Mouse (Mus musculus): ENCODE measurements at regions not wholly inside any gene's neighbourhood (a gene's known extent, or its start where the extent isn't known, plus 50 kb on each side); places are given as distances from the start of the nearest gene placed in this dataset.

GRCm38 (mm10) chr10:19412926-19413325 lies 56.6 kb downstream of the Olig3 start:
- DNase-seq: no peak

- no peak for DNase-seq
Measured at GRCm38 (mm10) chr10:19413935-19414334, 57.6 kb downstream of the Olig3 start.

- no peak for DNase-seq
Measured at GRCm38 (mm10) chr10:19414834-19415233, 58.5 kb downstream of the Olig3 start.

DNA sequence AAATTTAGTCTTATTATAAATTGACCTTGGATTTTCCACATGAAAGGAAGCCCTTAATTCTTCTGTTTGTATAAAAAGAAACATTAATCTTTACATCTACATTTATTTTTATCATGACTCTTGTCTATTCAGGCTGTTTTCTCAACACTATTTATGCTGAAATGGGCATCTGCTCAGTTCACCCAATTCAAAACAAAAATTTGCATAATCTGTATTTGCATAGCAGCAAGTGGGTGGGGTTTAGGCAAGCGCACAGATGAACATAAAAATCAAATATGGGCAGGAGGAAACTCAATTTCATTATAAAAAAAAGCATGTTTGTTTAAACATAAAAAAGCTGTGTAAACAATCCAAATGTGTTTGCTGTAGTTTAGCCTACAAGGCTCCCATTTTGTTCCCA lies 67.7 kb downstream of the Olig3 start:
- no peak for DNase-seq

- DNase-seq: no peak
Measured at GRCm38 (mm10) chr10:19424961-19425360, 68.6 kb downstream of the Olig3 start.

DNA sequence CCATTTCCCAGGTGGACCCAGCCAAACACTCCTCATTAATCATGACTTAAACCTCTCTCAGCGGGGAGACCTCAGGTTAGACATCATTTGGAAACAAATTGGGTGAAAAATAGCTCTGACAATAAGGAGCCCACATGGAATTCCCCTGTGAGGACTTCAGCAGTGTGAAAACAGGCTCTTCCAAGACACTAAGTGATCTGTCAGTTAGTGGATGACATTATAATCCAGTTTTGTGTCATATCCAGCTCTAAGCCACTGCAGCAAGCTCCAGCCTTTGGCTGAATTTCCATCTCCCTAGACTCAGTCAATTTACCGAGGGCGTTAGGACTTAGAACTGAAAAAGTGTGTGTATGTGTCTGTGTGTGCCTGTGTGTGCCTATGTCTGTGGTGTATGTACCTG lies 70.5 kb downstream of the Olig3 start:
- DNase-seq: no peak

GRCm38 (mm10) chr10:19432515-19432914 lies 76.2 kb downstream of the Olig3 start:
- DNase-seq: no peak

GRCm38 (mm10) chr10:19434661-19435060 lies 78.3 kb downstream of the Olig3 start:
- no peak for DNase-seq

DNA sequence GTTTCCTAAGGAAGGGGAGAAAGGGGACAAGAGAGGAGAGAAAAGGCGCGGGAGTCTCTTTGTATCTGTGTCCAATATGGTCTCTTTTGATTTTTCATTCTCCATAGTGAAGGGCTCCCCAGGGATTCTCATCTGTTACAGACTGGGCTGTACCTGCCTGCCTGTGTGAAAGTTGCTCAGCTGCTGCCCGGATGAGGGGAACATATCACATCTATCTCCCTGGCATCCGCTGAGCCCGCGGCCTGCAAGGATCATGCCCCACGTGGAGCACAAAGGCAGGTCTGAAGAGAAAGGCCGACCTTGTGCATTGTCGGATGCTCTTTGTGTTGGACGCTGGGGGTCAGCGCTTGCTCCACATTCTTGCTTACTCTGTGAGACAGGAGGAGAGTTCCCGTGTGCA lies 85.5 kb downstream of the Olig3 start:
- DNase-seq: no peak

DNA sequence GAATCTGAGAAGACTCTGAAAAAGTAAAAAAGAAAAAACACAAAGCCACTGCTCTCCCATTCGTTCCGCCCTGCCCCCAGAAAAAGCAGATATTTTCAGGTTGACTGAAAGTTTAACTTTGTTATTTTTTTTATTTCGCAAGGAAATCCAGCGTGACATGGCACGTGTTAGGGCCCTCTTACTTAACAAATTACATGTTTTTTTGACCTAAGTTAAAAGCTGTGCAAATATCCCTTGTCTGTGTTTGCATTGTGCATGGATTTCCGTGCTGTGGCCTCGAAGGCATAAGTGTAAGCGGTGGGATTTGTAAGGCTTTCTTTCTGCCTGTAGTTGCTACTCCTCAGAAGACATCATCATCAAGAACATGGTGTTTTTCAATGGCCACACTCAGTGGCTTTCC lies 87.2 kb downstream of the Olig3 start:
- no peak for DNase-seq

GRCm38 (mm10) chr10:19448838-19449559 lies 92.7 kb downstream of the Olig3 start:
- no peak for DNase-seq

DNA sequence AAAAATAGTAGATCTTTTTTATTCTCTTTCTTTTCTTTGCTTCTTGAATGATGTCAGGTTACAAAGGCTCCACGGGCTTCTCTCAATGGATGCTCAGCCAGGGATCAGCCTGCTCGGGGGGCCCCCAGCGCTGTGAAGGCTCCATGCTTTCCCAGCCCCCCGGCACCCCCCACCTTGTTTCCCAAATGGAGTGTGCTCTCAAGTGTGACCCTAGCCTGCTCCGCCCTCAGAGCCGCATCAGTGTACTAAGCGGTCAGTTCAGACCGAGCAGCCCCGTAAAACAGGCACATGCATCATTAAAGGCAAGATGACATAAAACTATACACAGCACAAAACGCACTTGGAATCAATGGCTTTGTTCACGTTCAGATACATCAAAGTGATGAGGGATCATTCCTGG lies 102.7 kb downstream of the Olig3 start:
- DNase-seq: no peak

- DNase-seq: no peak
Measured at GRCm38 (mm10) chr10:19459709-19460108, 103.4 kb downstream of the Olig3 start.

DNA sequence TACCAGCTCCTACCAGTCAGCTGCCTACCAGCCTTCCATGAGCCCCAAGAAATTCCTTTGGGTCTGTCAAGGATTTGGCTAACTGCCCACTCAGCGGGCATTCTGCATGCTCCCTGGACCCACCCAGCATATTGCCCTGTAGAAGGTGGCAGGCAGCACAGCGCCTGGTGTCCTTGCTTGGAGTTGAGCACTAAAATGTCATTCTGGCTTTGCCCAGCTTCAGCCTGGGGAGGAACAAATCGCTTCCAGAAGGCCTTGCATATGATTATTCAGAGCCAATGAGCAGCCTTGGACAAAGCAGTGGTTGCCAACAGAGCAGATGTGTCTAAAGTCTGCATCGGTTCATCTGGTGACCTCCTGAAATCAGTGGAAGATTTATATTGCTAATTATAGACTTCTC lies 103.8 kb downstream of the Olig3 start:
- no peak for DNase-seq

- DNase-seq: no peak
Measured at GRCm38 (mm10) chr10:19463800-19464199, 107.5 kb downstream of the Olig3 start.

DNA sequence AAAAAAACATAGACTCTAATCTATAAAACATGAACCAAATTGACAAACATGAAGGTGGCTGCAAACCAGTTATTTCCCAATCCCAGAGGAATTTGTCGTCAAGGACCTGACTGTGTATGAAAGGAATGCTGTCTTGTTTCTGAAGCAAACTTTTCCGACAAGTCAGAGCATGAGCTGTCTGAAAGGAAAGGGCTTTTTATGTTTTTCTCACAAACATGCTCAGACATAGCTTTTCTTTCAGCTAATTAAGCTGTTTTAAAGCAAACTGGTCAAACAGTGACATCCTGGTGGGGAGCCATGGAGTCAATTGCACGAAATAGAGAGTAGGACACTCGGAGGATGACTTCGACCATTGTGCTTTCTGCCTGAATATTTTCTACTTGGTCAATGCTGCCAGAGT lies 108.2 kb downstream of the Olig3 start:
- DNase-seq: no peak

DNA sequence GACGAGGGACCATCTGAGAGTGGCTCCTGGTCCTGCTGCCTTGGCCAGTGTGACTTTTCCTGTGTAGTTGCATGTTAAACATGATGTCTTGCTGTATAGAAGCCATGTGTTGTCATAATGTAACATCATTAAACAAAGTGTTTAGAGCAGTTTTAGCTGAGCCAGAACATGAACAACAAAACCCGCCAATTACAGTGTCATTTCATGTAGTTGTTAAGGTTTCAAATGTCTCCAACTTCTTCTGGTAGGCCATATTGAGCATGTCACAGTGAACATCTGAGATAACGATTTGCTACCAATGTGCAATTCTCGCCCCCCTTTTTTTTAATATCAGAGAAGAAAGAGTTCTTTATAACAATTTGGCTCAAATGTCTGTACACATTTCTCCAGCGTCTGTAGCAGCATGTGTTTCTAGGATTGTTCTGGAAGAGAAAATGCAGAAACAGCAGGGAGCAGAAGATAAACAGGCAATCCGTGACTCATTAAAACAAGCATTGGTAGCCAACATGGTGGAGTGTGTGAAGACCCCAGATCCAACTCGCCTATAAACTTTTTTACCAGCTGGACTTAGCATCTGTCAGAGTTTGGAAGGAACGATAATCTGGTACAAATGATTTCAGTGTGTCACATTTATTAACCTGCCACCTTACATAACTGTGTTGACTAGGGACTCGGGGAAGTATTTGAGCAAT lies 115.2 kb downstream of the Olig3 start:
- no peak for DNase-seq

DNA sequence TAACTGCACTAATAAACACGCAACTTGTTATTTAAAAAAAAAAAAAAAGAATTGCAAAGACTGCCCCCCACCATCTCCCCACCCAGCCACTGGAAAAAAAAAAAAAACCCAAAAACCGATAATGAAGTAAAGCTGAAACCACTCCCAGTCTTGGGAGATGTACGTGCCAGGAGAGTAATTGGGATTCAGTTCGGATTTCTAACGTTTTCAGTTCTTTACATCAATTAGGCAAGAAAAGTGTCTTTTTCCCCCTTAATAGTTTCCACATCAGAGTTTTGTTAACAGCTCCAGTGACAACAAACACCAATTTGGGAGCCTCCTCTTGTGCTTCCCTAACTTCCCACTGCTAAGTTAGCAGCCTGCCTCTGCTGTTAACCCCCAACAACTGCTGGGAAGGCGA lies 115.7 kb downstream of the Olig3 start:
- DNase-seq: no peak

GRCm38 (mm10) chr10:19472949-19473535 lies 116.7 kb downstream of the Olig3 start:
- DNase-seq: no peak

DNA sequence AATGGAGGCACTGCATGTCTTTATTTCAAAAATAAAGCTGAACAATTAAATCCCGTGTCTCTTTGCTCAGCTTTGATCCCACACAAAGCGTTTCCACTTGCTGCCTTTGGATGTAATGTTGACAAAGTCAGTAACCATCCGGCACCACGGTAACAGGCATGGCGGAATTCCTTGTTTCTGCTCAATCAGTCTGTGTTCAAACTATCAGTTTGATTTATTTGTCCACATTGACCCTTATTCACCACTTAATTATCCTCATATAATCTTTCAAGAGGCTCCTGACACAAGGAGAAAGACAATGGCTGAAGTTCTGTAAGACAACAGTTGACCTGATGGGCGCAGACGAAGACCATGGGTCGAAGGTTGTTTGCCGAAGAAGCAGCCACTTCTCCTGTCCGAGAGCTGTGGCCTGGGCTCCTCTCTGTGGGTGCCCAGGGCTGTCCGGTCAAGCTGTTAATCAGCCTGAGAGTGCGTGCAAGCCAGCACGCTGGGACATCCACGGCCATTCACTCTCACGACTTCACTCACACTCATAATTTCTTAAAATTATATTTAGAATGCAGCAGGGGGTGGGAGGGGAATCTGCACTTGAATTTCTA lies 106.1 kb upstream of the Ifngr1 start:
- DNase-seq: no peak

DNA sequence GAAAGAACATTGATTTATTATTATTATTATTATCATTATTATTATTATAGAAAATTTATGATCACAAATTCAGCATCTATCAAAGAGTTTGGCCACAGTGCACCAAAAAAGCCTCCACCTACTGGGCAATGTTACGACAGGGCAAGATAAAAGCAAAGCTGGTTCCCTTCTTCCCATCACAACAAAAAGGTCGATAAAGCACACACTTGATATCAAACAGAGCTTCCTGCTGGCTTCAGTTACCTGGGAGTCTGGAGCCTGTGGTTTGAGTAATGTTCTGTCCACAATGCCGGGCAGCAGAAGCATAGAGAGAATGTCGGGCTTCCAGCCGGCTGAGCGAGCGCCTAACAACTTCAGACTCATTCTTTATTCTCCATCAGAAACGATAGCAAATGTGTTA lies 101.2 kb upstream of the Ifngr1 start:
- DNase-seq: no peak

GRCm38 (mm10) chr10:19491513-19492380 lies 100.0 kb upstream of the Ifngr1 start:
- peak; percentile 82 for DNase-seq

Measured in right cerebral cortex, postnatal 14 days (tissue).